Mouse (Mus musculus) heart, adult 11 months (tissue): ENCODE results near the gene Galp.
"Not testable (repeated sequence)": the region's sequence is repeated elsewhere in the genome, so short reads cannot be mapped to it uniquely, and the experiment has no call there.

Source experiments
- DNase-seq: peaks from one replicate; pipeline ENCODE4 v3.0.0; 2022

Gene Galp

GRCm38 (mm10) chr7:6260004-6260403 is 63.1 kb downstream of the Galp start:
- DNase-seq, result not testable (repeated sequence)

- DNase-seq, result no peak
These were observed 65.2 kb downstream of the Galp start for GRCm38 (mm10) chr7:6262120-6262519.

GRCm38 (mm10) chr7:6262984-6263383 is 66.1 kb downstream of the Galp start:
- DNase-seq, result no peak

- no peak for DNase-seq
These were observed 68.8 kb downstream of the Galp start for GRCm38 (mm10) chr7:6265695-6266094.
